Mouse (Mus musculus) limb, embryonic 11.5 days (tissue): ENCODE results near the gene March7. TPM values are rescaled to one million over a fixed set of nuclear protein-coding genes. Genes with fewer than 3 reads are reported as not detected.
A peak's percentile ranks its signal among the peaks of the same experiment; 100 is the strongest.

Source experiments
- ATAC-seq: fragments of 200-750 bp; cut with Nextera tagmentation; 2 replicates; pipeline ENCODE4 v1.8.0; 2017; ENCODE audit warnings: low read depth; ENCODE audit not compliant: insufficient number of reproducible peaks, low FRiP score, low TSS enrichment
- DNase-seq: peaks from one replicate; pipeline ENCODE4 v3.0.0-alpha.2; 2015; ENCODE audit warnings: low spot score
- H3K27ac ChIP-seq: fragments of 300-500 bp; sonication (generic); replicated peaks from 2 replicates; pipeline ENCODE4 v1.5.1; 2014; ENCODE audit warnings: low read depth, mild to moderate bottlenecking, low read length
- H3K27me3 ChIP-seq: fragments of 300-500 bp; sonication (generic); 2 replicates; pipeline ENCODE4 v1.6.1; 2014; ENCODE audit warnings: mild to moderate bottlenecking, low read length, mixed read lengths; ENCODE audit not compliant: control insufficient read depth, insufficient read depth
- H3K36me3 ChIP-seq: fragments of 300-500 bp; sonication (generic); 2 replicates; pipeline ENCODE4 v1.6.1; 2014; ENCODE audit warnings: mild to moderate bottlenecking, low read length, moderate library complexity, mixed read lengths; ENCODE audit not compliant: control insufficient read depth, insufficient read depth
- H3K4me1 ChIP-seq: fragments of 300-500 bp; sonication (generic); 2 replicates; pipeline ENCODE4 v1.6.1; 2014; ENCODE audit warnings: low read length, mixed read lengths; ENCODE audit not compliant: control insufficient read depth, insufficient read depth
- H3K4me2 ChIP-seq: fragments of 300-500 bp; sonication (generic); 2 replicates; pipeline ENCODE4 v1.6.1; 2014; ENCODE audit warnings: low read depth, mild to moderate bottlenecking, moderate library complexity; ENCODE audit not compliant: severe bottlenecking
- H3K4me3 ChIP-seq: fragments of 300-500 bp; sonication (generic); 2 replicates; pipeline ENCODE4 v1.5.1; 2014; ENCODE audit warnings: low read depth, low read length
- H3K9ac ChIP-seq: fragments of 300-500 bp; sonication (generic); 2 replicates; pipeline ENCODE4 v1.6.1; 2014; ENCODE audit warnings: mild to moderate bottlenecking, low read length
- H3K9me3 ChIP-seq: fragments of 300-500 bp; sonication (generic); 2 replicates; pipeline ENCODE4 v1.6.1; 2016; ENCODE audit warnings: low read length; ENCODE audit not compliant: control insufficient read depth
- WGBS: fragments of 180-500 bp; shearing (Covaris S2); extraction: QIAGEN DNeasy Blood & Tissue Kit; methylation state at CpG from one replicate; pipeline ENCODE4 v1.1.7; 2014; 5-methylcytosine and 5-hydroxymethylcytosine counted together
- polyA plus RNA-seq: library from polyadenylated mRNA; unstranded; fragments of >200 nt; fragmentation: Nextera tagmentation; extraction: Ambion mirVana; gene quantifications from 2 replicates; pipeline ENCODE4 v1.2.1, GENCODE M21; 2014

The March7 gene
- polyA plus RNA-seq, 1 experiment from 2014 or later = 80.5 TPM

DNA sequence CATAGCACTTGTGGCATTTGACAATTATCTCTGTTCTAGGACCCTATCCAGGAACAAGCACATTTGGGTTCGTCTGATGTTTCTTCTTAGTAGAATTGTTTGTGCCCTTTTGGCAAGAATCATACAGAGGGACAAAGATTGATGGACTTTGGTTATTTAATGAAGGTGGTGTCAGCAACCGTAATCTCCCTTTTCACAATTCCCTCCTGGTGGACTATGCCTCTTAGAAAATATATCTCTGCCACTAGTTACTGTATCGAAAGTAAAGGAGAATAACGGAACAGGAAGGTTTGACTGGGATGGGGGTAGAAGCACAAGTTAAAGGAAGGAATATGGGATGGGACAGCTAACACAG, 74.8 kb downstream of the March7 start, which contains the start of gene Cd302:
Gene Cd302 (minus strand): TSS at position 22 of the 355 bp plus-strand sequence.
- peak within 1 kb of the TSS; percentile 81 for H3K4me2 ChIP-seq
- H3K27ac ChIP-seq = no peak within 1 kb of the TSS
- WGBS = 57% methylated on average over 4 of the region's 4 CpGs

DNA sequence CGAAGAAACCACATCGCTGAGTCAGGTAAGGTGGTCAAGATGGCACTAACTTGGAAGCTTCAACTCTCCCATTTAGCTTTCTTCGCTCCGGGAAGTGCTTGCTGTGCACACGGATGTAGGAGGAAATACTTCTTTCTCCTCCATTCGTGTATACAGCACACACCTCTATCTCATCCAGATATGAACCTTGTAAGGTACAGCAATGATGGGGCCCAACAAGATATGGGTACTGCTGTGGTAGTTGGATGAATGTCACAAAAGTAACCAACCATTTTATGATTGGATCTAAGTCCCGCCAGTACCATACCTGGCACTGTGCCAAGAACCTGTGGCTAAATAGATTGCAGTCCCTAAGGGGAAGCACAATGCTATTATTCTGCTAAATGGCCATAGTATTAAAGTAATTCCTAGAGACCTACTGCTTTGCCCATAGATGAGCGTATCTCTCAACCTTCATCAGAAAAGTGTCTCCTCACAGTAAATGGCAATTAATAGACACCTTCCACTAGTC, 75.5 kb downstream of the March7 start:
- 94% methylated on average over 8 of the region's 8 CpGs for WGBS
- H3K9me3 ChIP-seq = no peaks in the 10 kb centered on the region
- 0 out of 2 replicates have a peak, but pooled peaks cover 7% of the 10 kb centered on the region for H3K4me1 ChIP-seq
- DNase-seq (no peak), ATAC-seq (no peak)
- no peak overlapping the region for H3K4me2 ChIP-seq
- H3K36me3 ChIP-seq = no peaks in the 10 kb centered on the region
- no peak overlapping the region for H3K4me3 ChIP-seq
- H3K27me3 ChIP-seq = no peaks in the 10 kb centered on the region
- H3K9ac ChIP-seq = no peak overlapping the region
- no peak overlapping the region for H3K27ac ChIP-seq

More for the DNA sequence above, 74.8 kb downstream of the March7 start, which contains the start of gene Cd302:
- Histone ChIP-seq H3K4me3 (peak within 1 kb of the TSS; percentile 46), H3K4me1 (0 out of 2 replicates have a peak, but pooled peaks cover 7% of the 10 kb centered on the region), H3K27me3 (no peaks in the 10 kb centered on the region), H3K9me3 (no peaks in the 10 kb centered on the region), H3K9ac (peak within 1 kb of the TSS; percentile 73), H3K36me3 (no peaks in the 10 kb centered on the region)
- DNase-seq (no peak), ATAC-seq (no peak)

DNA sequence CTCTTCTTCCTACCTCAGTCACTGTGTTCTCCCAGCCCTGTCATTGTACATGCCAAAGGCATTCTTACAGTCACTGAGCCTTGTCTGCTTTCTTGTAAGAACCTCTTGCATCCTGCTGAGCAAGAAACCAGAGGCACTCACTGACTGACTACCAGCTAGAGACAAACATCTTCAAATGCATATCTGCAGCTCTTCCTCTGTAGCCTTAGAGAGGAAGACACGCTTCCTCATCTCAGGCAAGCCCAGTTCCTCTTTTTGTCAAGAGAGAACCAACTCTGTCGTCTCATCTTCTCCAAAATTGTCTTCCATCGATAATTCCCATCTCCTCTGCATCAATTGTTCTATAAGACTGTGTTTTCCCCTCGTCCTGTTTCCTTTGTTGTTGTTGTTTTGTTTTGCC, 78.9 kb downstream of the March7 start:
- ATAC-seq = no peak
- WGBS = 82% methylated on average over 4 of the region's 4 CpGs

DNA sequence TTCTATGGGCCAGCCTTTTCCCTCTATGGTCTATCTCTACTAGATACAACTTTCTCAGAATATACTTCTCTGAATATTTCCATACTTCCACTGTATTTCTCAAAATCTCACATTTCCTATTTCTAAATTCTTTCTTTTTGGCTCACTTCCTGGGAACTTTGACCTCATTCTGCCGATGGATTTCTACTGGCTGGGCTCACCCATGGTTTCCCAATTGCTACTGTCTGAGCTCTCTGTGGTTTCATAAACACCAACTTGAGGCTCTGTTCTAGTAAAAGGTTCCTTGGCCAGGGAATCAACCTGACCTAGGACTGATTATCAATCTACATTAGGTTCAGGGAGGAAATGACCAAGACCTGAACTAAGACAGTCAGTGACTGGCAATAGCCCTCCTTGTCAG, 79.8 kb downstream of the March7 start:
- H3K9me3 ChIP-seq = no peaks in the 10 kb centered on the region
- H3K36me3 ChIP-seq = no peaks in the 10 kb centered on the region
- no peak overlapping the region for H3K4me3 ChIP-seq
- DNase-seq = no peak
- H3K4me2 ChIP-seq = no peak overlapping the region
- H3K4me1 ChIP-seq = no peaks in the 10 kb centered on the region
- no peak for ATAC-seq
- 88% methylated on average over 1 of the region's 1 CpGs for WGBS
- H3K27ac ChIP-seq = no peak overlapping the region
- H3K9ac ChIP-seq = no peak overlapping the region
- no peaks in the 10 kb centered on the region for H3K27me3 ChIP-seq

More for the DNA sequence above, 78.9 kb downstream of the March7 start:
- Histone ChIP-seq H3K9ac (no peak overlapping the region), H3K36me3 (no peaks in the 10 kb centered on the region), H3K9me3 (no peaks in the 10 kb centered on the region), H3K4me1 (no peaks in the 10 kb centered on the region), H3K4me2 (no peak overlapping the region), H3K4me3 (no peak overlapping the region), H3K27me3 (no peaks in the 10 kb centered on the region), H3K27ac (no peak overlapping the region)
- no peak for DNase-seq

DNA sequence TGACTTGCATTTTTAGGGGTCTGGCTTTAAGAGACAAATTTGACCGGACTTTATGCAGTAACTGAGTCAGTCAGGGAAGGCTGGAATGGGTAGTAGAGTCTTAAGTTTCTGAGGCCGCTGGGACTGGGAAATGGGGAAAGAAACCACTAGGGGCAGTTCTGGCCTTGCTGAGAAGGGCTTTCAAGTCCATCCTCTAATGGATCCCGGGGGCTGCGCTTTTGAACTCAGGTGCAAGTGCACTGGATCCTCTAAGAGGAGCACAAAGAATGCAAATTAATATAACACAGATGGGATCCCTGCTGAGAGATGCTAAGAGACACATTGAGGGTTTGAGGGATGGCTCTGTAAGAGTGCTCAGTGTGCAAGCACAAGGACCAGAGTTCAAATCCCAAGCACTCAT, 81.7 kb downstream of the March7 start:
- Histone ChIP-seq H3K27me3 (no peaks in the 10 kb centered on the region), H3K36me3 (no peaks in the 10 kb centered on the region), H3K4me3 (no peak overlapping the region), H3K27ac (no peak overlapping the region), H3K9ac (no peak overlapping the region), H3K4me2 (no peak overlapping the region), H3K9me3 (no peaks in the 10 kb centered on the region), H3K4me1 (no peaks in the 10 kb centered on the region)
- DNase-seq (no peak), ATAC-seq (no peak)
- WGBS = 76% methylated on average over 4 of the region's 4 CpGs

GRCm38 (mm10) chr2:60298266-60298665, 88.6 kb downstream of the March7 start:
- DNase-seq = no peak
- no peaks in the 10 kb centered on the region for H3K9me3 ChIP-seq
- no peak overlapping the region for H3K4me3 ChIP-seq
- H3K4me2 ChIP-seq = no peak overlapping the region
- 75% methylated on average over 3 of the region's 3 CpGs for WGBS
- no peaks in the 10 kb centered on the region for H3K4me1 ChIP-seq
- no peaks in the 10 kb centered on the region for H3K36me3 ChIP-seq
- ATAC-seq = no peak
- H3K27me3 ChIP-seq = no peaks in the 10 kb centered on the region
- H3K27ac ChIP-seq = no peak overlapping the region
- no peak overlapping the region for H3K9ac ChIP-seq

- DNase-seq = no peak
Measured at GRCm38 (mm10) chr2:60299323-60299722, 89.6 kb downstream of the March7 start.

More at GRCm38 (mm10) chr2:60299323-60299722, 89.6 kb downstream of the March7 start:
- H3K4me3 ChIP-seq = no peak overlapping the region
- no peak for ATAC-seq
- 96% methylated on average over 2 of the region's 2 CpGs for WGBS
- no peaks in the 10 kb centered on the region for H3K36me3 ChIP-seq
- no peak overlapping the region for H3K4me2 ChIP-seq
- no peaks in the 10 kb centered on the region for H3K9me3 ChIP-seq
- H3K27ac ChIP-seq = no peak overlapping the region
- no peaks in the 10 kb centered on the region for H3K27me3 ChIP-seq
- no peaks in the 10 kb centered on the region for H3K4me1 ChIP-seq
- no peak overlapping the region for H3K9ac ChIP-seq
